Mouse (Mus musculus): ENCODE measurements around the gene Cdkal1.

Cdkal1 gene

DNA sequence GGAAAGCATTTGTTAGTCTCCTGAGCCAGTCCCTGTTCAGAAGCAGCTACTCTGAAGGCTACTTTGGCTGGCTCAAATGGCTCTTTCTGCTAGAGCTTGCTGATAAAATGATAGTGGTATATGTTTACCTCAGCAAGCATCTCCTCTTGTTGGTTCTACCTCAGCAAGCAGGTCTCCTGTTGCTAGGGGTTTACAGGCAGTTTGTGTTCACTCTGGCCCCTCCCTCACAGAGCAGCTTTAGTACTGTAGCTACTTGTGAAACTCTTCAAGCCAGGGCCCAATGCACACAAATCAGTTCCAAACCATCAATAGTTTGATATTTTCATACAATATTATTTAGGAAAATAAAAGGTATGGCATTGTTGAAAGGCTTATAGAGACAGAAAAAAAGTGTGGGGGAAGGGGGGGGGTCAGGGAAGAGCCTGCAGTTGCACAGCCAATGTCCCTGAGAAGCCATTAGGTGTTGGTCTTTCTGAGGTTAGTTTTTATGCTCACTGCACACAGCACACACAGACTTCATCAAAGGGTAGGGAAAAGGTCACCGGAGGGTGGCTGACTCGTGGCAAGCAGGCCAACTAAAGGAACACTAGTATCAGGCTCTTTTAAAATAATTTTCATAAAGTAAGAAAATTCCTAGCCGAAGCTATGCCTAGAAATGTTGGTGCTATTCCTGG is 499.9 kb downstream of the Cdkal1 start:
- DNase-seq (ENCODE audit: low read depth, low spot score), result no peak

DNA sequence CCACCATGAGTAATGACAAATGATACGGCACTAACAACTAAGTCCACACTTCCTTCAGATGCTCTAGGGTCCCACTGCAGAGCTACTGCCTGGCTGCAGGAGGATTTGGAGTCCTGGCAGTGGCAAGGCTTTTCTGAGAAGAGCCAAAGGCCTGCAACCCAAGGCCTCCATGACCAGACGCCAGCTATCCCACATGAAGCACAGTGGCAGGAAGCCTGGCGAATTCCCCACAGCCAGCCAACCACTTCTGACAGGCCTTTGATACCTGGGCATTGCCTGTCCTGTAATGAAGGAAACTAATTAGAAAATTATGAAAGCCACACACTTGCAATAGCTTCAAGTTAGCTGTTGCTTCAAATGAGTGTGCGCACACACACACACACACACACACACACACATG is 500.5 kb downstream of the Cdkal1 start:
- no peak for DNase-seq (ENCODE audit: low read depth, low spot score)

DNA sequence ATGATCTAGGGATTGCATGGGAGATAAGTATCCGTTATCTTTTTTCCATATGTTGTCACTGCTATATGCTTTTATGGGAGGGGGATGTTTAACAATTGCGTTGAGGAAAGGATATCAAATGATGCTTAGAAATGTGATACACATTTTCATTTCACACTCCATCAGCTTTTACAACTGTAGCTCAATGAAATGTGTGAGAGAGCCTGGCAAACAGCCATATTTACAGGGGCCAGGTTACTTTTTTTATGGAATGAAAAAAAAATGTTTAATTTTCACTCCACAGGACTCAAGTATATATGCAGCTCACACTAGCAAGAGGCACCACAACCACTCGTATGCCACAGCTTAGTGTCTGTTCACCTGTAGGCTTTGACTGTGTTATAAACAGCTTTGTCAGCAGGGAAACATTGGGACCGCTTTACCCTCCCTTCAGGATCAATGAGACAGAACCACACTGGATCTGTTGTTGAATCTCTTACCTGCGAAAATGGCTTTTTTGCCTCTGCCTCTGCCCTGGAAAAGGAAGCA is 501.5 kb downstream of the Cdkal1 start:
- DNase-seq (ENCODE audit: low read depth, low spot score), result no peak

DNA sequence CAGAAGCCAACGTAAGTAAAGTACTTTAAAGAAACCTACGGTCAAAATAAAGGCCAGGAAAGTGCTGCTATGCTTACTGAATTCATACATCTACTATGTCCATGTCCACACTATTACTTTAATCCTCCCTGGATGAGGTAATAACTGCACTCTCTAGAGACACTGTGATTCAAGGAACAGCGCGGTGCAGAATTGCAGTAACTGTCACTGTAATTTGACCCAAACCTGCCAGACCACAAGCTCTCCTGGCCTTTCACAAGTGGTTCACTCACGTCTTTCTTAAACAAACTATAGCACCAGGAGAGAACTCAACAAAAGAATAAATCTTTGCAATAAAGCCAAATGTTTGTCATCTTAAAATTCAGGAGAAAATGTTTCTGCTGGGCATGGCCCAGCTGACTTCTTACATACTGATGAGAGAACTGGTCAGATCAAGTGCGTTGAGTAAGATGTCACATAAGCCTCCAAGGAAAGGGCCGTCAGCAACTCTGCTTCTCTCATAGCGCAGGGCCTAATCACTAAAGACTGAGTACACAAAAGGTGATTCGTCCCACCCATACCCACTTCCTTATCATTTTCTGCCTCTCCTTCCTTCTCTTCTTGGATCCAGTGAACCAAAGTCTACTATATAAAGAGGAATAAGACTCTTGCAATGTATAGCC is 504.3 kb downstream of the Cdkal1 start:
- no peak for DNase-seq (ENCODE audit: low read depth, low spot score)

DNA sequence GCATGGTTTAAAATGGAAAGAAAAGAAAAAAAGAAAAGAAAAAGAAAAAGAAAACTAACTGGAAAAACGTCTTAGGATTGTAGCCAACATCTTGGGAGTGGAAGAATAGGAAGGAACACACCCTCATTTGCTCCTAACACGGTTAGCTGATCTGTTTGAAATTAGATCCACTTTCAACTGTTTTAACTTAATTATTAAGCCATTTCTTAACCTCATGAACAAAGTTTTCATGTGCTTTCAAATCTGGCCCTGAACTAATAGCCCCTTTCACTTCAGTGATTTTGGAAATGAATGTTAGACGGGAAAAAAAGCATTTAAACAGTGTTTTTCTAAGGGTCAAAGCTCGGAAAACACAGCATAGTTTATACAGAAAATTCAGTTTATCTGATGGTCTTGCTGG is 505.5 kb downstream of the Cdkal1 start:
- DNase-seq (ENCODE audit: low read depth, low spot score), result no peak

DNA sequence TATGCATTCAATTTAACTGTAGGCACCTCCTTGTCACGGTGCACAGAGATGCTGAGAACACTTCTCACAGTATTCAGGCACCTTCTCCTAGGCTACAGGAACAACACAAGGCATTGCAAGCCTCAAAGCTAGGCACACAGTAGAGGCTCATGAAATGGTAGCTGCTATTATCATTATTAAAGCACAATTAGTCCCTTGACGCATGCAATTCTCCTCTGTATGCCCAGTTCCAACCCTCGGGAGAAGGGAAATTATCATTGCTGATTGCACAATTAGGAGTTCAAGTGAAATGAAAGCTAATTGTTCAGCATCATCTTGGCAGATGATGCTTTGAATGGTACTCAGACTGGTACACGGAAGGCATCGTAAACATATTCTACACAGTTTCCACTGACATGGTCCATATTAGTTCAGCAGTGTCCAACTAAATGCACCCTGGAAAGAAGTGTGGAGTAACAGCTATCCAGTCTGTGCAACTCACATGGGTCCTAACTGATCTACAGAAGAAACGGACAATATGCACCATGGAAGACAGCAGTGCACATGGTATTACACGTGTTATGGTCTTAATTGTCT is 506.0 kb downstream of the Cdkal1 start:
- DNase-seq (ENCODE audit: low read depth, low spot score), result no peak

DNA sequence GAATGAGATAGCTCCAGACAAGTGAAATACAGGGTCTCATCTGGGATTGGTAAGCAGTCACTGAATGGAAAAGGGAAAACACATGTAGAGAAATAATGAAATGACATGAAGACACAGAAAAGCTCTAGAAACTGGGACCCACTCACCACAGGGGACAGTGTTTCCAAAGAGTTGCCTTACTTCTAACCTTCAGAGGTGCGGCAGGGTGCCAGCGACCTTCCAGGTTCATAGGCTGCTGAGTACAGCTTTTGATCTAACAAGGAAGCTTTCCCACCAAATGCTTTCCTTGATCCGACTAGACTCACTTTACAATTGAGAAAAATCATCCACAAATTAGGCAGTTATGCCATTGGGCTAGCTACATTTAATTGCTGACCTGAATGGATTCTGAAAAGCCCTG is 507.1 kb downstream of the Cdkal1 start:
- no peak for DNase-seq (ENCODE audit: low read depth, low spot score)

DNA sequence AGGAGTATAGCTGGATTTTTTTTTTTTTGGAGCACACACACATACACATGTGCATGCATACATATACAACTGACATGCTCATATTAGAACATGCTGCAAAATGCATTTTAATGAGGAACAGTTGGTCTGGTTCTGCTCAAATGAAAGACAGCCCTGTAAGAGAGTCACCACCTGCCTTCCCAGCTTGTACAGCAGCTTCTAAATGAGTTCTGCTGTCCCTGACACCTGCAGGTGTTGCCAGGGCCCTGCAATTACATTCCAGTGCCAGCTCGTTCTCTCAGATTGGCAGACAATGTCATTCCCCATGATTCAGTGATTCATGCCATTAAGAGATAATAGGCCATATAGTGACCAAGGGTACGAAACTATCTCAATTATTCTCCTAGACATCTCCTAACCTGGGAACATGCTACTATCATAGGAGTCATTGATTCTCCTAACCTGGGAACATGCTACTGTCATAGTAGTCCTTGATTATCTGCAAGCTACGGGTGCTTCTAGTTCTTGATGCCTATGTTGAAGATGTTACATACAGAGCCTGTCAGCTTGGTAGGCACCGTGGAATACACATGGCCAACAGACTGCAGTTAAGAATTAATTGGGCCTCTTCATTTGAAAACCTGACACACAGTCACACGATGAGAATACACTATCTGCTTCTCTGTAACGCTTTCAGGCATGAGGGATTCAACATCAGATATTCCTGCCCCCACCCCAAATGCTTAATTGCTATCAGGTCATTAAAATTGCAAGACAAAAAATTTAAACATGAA is 522.6 kb downstream of the Cdkal1 start:
- no peak for DNase-seq (ENCODE audit: low read depth, low spot score)

DNA sequence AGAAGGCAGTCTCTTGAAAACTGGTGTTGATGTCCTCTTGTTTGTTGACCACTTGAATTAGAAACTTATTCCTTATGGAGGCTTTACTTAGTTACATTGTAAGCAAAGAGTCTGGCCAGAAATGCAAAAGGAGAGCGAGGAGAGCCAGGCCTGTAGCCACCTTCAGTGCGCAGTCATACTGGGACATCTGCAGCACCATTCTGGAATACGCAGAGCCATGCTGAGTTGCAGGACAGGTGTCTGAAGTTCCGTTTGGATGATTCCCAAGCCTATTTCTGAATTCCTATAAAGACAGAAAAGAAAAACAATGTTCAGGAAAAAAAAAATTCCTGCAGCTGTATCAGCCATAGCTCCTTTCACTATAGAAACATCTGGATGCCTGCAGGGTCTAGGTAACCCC is 529.5 kb downstream of the Cdkal1 start:
- no peak for DNase-seq (ENCODE audit: low read depth, low spot score)

DNA sequence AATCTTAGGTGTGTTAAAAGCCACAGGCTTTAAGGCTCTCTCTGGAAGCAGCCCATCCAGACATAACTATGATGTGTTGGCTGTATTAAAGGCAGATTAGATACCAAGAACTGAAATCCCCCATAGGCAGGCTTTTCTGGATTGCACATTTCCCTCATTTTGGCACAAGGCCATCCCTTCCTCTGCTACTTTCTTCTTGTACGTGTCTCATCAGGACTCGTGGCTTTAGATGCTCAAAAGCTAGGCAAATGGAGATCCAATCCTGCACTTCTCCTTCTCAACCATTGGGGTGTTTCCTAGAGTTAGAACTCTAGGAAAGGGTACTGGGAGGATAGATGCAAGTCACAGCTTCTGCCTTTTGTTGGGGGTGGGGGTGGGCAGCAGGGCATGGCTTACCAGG is 535.1 kb downstream of the Cdkal1 start:
- no peak for DNase-seq (ENCODE audit: low read depth, low spot score)

DNA sequence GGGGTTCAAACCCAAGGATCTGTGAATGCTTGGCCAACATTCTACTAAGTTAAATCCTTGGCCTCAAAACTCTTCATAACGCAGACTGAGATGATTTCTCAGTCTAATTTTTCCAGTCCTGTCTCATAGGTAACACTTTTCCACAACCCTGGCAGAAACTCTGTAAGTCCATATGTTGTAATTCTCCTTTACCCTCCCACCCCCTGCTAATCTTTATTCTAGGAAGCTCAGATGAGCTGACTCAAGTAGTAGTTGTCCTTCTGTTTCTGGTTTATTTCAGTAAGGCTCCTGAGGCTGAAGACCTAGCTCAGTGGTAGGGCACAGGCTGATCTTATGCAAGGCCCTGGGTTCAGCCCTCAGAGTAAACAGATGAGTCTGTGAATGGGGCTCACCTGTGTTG is 537.8 kb downstream of the Cdkal1 start:
- no peak for DNase-seq (ENCODE audit: low read depth, low spot score)

DNA sequence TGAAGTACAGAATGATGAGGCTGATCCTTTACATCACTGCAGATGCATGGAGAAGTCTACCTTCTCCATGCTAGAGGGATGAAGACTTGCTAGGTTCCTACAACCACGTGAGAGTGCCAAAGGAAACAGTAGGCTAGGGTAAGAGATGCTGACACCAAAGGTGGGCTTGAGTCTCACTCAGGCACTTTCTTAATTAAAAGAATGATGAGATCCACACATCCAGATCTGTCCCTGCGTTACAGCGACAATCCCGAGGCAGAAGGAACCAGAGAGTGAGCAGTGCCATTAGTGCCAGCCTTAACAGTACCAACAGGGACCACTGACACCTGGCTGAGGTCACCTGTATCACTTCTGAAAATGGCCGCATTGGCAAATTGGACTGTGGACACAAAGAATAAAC is 539.2 kb downstream of the Cdkal1 start:
- DNase-seq (ENCODE audit: low read depth, low spot score), result no peak

DNA sequence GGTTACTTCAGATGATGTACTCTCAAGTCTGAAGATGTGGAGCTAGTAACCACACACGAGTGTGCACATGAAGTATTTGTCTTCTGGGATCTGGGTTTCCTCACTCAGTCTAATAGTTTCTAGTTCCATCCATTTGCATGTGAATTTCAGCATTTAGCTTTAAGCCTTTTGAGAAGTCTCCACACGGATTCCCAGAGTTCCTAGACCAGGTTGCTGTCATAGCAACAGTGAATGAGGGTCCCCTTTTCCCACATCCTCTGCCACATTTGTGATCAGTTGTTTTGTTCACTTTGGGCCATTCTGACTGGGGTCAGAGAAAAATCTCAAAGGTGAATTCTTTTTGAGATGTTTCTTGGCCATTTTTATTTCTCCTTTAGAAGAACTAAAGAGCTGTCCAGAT is 543.4 kb downstream of the Cdkal1 start:
- no peak for DNase-seq (ENCODE audit: low read depth, low spot score)

DNA sequence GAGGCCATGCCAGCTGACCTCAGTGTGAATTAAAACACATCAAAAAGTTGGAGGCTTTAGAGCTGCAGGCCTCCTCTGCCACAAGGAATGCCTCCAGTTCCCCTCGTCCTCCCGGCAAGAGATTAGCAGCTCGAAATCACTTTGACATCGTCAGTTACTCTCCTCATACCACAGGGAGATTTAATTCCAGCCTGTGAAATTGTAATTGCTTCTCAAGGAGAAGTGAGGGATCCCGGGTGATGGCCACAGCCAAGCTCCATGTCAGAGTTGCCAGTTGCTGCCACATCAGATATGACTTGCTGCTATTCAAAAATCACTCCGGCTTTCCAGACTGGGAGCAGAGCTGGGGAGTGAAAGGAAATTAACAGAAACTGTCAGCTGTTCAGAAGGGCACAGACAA is 548.1 kb downstream of the Cdkal1 start:
- no peak for DNase-seq (ENCODE audit: low read depth, low spot score)

DNA sequence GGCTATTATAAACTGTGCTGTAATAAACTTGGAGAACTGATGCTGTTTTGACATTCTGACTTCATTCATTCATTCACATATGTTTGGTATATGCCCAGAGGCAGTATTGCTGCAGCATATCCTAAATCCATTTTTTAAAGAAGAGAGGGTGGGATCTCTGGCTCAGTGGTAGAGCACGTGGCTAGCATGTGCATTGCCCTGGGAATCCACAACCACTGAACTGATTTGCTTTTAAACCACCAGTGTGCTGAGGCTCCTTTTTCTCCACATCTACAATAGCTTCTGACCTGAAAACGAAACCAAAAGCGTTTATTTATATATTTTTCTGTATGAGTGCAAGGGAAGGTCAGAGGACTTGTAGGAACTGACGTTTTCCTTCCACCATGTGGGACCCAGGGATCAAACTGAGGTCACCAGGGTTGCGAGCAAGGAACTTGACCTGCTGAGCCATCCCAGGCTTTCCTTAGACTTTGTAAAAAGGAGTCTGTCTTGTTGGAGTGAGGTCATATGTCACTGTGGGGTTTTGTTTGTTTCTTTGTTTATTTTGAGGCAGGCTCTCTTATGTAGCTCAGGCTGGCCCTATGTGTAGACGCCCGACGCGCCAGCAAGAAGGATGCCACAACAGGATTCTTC is 562.8 kb downstream of the Cdkal1 start:
- DNase-seq (ENCODE audit: low read depth, low spot score), result no peak

DNA sequence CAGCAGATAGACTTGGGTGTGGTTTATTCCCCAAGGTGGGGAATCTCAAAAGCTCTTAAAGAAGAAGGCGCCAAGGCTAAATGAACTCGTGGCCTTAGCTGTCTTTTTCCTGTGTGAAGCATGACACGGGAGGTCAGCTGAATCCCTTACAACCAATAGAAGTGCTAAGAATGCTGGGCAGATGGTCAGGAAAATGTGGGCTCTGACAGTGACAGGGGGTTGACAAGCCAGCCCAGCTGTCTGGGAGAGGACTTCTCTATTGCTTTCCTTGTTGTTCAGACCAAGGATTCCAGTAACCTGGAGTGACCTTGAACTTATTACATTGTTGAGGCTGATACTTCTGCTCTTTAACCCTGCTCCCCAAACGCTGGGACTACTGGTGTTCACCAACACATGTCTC is 564.9 kb downstream of the Cdkal1 start:
- DNase-seq (ENCODE audit: low read depth, low spot score), result no peak

DNA sequence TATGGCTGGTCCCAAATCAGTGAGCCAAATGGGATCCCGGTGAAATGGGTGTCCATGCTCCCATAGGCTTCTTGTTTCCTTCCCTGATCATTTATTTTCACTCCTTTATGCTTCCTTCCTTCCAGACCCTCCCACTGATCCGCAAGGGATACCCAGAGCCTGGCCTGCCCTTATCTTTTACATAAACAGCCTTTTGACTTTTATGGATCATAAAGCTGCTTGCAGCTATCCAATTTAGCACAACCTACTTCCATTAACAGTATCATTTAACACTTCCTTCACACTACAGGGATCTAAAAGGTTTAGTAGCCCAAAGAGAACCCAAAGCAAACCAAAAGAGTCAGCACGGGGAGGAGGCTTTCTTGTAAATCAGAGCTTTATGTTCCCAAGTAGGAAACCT is 570.4 kb downstream of the Cdkal1 start:
- DNase-seq (ENCODE audit: low read depth, low spot score), result no peak

DNA sequence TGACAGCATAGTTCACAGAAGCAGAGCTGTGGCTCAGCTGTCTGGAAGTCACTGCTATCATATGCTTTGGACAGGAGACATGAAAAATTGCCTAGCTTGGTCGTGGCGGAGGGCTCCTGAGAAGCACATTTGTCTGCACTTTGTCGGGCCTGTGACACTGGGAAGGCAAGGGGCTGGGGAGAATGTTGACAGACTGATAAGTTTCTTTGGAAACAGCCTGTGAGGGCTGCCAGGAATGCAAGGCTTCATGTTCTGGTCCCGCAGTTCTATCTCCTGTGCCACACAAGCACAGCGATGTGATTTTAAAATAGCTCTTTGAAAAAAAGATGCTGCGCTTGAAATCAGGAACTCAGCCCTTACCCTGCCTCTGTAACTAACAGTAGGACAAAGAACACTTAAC is 573.9 kb downstream of the Cdkal1 start:
- no peak for DNase-seq (ENCODE audit: low read depth, low spot score)

DNA sequence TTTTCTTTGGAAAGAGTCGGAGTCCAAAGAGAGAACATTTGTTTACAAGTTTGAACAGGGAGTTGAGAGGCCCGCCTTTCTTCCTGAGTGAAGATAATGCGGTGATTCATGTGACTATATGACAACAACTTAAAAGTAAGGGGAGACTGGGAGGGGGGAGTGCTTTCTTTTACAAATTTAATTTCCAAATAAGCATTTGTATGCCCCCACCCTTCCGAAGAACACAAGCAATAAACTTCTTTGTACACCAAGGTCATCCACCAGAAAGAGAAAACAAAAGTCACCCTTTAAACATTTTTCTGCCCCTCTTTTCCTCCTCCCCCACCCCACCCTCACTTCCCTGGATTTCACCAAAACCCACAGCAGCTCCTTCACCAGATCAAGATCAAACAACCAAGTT is 577.3 kb downstream of the Cdkal1 start:
- DNase-seq (ENCODE audit: low read depth, low spot score), result no peak

DNA sequence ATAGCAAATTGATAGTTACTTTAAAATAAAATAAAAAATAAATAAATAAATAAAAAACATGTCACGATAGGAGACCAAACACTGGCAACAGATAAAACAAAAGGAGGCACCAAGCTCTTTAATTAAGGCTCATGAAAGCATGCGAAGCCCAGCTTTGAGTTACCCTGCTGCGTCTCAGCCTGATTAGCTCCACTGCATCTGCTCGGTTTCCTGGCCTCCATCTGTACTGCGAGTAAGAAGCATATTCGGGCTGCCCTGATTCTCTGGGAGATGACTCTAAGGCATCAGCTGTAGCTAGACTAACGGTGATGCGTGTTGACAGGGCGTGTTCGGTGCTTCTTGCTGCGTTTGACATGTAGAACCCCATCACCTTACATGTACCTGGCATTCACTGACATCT is 581.2 kb downstream of the Cdkal1 start:
- DNase-seq (ENCODE audit: low read depth, low spot score), result no peak

DNA sequence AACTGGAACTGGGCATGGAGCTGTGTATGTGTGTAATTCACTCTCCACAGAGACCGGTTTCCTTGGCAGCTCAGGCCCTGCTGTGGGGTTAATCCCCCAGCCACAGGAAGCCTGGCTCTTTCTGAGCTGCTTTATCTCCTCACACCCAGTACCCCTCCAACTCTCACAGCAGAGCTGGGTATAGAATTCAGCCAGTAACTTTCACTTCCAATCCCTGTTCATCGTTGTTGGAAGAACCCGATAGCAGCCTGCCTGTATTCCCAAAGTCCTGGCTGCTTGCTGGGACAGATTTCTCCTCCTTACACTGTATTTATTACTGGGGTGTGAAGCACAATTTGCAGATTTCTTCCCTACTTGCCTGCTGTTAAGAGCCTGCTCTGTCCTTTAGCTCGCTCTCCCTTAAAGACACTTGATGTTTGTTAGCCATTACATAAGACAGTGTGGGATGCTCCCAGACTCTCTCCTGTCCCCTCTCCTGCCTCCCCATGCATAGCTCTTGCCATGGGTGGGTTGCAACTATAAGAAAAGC is 581.7 kb downstream of the Cdkal1 start:
- DNase-seq (ENCODE audit: low read depth, low spot score), result no peak

DNA sequence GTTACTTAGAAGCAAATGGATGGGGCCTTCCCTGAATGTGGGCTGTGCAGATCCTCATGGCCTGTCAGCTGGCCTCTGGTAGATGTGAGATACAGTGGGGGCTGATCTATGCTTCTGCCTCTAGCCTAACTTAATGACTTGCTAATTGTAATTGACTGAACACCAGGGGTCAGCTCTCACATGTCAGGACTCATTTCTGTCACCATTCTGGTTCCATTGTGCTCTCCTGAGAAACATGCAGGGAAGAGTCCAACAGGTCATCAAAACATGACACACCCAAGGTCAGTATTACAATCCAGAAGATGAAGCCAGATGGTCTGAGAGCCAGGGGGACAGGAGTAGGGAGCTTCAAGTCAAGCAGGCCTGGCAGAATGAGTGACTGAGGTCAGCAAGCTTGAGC is 584.0 kb downstream of the Cdkal1 start:
- no peak for DNase-seq (ENCODE audit: low read depth, low spot score)
